Mouse (Mus musculus) cerebral cortex, adult 2 months (tissue): ENCODE data around the gene Ndufa12.

ENCODE experiments used
- WGBS: fragments of 180-500 bp; shearing (Covaris S2); methylation state at CpG from one replicate; pipeline ENCODE4 v1.1.7; 2018; 5-methylcytosine and 5-hydroxymethylcytosine counted together

Ndufa12 gene

DNA sequence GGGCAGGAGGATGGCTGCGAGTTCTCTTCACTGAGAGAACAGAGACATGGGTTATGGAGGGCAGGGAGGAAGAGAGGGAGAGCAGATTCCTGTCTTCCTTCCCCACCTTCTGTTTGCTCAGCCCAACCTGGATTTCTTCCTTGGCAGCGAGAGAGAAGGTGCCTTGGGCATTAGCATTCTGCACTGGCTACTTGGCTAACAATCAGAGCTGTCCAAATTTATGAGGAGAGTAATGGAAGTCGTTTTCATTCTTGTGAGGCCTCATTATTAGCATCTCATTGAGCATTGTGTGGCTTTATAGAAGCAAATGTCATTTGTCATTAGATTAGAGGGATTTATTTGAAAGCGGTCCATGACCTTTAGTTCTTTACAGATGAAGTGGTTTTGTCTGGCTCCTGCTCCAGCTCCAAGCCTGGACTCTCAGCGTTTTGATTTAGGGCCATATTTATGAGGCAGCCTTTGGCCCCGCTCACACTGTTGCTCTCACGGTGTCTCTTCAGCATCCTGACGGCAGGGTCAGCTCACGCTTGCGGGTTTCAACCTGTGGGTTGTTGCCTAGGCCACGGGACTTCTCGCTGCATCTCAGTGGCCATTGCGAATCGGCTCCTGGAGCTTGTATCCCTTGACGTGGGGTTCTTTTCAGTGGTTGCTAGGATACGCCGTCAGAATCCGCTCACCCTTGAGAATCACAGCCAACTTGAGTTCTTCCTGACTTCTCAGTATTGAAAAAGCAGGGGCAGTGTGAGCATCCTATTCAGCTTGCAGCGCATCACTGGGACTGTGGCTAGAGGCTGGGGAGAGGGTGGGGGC lies 31.9 kb downstream of the Ndufa12 start:
- 37% methylated on average over 19 of the region's 19 CpGs for WGBS

DNA sequence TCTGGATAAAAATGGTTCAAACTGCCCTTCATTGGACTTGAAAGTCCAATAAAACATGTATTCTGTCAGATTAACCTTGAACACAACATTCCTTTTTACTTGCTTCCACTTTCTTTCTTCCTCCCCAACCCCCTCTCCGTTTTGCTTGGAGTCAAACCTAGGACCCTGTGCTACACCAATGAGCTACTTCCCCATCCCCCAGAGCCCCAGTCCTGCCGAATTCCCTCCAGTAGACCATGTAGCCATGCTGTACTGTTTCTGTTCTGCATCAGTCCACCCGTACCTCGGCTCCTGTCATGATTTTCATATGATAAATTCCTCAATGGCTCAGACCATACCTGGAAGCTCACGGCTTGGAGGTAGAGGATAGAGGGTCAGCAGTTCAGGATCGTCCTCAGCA lies 32.5 kb downstream of the Ndufa12 start:
- 79% methylated on average over 6 of the region's 6 CpGs for WGBS

DNA sequence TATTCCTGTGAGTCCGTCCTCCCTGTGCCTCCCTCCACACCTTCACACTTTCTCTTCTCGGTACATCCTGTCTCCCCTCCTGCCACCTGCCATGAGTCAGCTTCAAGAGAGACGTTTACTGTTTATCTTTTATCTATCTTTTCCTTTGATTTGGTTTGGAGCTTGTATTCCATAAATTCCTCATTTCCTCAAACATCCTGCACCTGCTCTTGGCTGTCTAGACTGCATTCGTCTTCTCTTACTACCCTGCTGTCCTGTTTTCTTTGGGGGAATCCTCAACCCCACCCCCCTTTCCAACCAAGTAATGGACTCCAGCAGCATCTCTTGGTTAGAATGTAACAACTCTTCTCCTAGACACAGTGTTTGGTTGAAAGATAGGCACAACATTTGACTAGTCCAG lies 36.7 kb downstream of the Ndufa12 start:
- WGBS, result 63% methylated on average over 4 of the region's 4 CpGs

DNA sequence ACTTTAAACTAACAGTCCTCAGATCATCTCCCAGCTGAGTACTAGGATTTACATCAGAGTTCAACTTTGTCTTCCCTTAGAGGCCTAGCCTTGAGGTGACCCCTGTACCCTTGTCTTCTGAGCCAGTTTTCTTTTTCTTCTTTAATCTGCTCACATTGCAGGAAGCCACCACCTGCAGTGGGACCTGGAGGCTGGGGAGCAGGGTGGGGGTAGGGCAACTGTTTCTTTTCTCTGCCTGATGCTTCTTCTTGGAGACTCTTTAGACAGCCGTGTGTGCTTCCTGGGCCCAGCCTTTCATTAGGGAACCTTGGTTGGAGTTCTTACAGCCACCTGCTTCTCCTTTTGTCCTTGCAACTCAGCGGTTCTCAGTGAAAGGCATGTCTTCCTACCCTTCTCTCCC lies 42.8 kb downstream of the Ndufa12 start:
- WGBS, result 78% methylated on average over 2 of the region's 2 CpGs

GRCm38 (mm10) chr10:94247748-94248349 lies 49.3 kb downstream of the Ndufa12 start:
- 64% methylated on average over 7 of the region's 7 CpGs for WGBS

DNA sequence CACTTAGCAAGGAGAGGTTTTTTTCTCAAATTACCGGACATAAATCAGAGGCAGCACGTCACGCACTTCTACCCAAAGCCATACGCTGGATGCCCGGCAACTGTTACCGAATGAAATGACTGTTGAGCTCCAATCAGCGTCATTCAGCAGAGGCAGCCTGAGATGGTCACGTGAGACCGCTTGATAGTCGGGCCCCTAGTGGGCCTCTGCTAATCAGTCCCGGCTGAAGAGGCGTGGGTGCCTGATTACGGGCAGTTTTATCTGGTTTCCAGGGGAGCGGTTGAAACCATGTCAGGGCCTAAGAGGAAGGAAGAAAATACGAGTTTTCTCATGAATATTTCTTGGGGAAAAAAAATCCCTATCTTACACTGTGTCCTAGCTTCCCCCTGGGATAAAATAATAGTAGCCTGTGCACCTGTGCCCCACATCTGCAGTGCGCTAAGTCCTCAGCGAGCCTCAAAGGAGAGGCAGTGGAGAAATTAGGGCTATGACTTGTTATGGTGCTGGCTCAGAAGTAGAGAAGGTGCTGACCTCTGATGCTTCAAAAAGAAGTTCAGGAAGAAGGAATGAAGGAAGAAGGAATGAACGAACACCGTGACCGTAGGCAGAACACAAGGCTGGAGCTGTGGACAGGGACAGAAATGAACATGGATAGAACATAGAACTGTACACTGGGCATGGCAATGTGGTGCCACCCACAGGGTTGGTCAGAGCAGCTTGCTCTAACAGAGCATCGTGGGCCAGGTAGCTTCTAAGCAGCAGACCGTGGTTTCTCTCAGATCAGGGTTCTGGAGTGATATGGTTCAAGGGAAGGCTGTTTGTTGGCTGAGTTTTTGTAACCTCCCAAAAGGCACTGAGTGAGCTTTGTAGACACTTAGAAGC lies 51.3 kb downstream of the Ndufa12 start:
- WGBS, result 57% methylated on average over 22 of the region's 22 CpGs

DNA sequence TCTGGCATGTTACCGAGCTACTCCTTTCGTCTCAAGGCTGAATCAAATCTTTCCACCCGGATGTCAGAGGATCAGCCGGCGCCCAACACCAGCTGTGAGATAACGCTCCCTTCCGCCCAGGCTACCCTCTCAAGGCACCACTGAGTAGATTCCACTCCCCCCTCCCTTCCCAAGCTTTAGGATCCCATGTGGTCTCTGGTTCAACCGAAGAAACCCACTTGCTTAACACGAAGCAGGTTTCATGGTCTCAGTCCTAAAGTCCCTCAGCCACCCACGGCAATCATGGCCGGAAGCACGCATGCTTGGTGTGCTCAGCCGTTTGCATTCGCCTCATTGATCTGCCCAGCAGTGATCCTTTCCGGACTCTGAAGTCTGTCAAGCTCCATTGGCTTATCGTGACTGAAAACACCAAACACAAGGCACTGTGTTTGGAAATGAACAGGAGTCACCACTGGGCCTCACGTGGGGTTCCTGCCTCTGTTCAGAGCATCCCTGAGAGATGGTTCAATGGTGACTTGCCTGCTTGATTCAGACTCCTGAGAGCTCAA lies 54.8 kb downstream of the Ndufa12 start:
- 79% methylated on average over 17 of the region's 17 CpGs for WGBS

DNA sequence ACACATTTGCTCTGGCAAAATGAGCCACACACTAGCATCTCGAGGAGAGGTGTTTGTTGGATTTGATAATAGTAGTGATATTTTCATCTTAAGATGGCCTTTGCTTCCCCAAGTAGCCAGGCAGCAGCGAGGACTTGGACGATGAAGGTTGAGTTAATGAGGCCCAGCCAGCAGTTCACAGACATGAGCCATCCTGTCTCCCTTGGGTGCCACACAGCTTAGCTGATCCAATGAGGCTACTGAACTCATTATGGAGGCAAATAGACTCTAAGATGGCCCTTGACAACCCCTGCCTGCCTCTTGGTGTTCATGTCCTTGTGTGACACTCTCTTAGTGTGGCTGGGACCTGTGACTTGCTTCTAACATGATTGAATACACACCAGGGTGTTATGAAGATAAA lies 56.2 kb downstream of the Ndufa12 start:
- WGBS, result 88% methylated on average over 3 of the region's 3 CpGs

DNA sequence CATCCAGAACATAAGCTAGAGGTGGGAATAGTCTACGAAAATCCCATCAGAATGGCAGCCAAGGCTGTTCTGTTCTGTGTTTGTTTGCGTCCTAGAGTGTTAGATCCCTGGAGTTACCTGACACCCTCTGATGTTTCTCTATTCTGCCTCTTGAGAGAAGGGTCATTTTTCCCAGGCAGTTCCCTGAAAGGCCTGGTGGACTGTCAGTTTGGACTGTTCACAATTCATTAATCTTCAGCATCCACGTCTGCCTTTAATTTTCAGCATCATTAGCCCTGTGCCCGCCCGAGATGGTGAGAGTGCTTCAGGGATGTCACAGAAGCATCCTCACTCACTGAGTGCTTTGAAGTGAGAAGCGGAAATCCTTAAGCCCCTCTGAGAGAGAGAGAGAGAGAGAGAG lies 57.2 kb downstream of the Ndufa12 start:
- 83% methylated on average over 6 of the region's 6 CpGs for WGBS

GRCm38 (mm10) chr10:94256518-94256917 lies 58.0 kb downstream of the Ndufa12 start:
- 94% methylated on average over 4 of the region's 4 CpGs for WGBS

- 89% methylated on average over 1 of the region's 1 CpGs for WGBS
Observed at GRCm38 (mm10) chr10:94260544-94260943, 62.0 kb downstream of the Ndufa12 start.

DNA sequence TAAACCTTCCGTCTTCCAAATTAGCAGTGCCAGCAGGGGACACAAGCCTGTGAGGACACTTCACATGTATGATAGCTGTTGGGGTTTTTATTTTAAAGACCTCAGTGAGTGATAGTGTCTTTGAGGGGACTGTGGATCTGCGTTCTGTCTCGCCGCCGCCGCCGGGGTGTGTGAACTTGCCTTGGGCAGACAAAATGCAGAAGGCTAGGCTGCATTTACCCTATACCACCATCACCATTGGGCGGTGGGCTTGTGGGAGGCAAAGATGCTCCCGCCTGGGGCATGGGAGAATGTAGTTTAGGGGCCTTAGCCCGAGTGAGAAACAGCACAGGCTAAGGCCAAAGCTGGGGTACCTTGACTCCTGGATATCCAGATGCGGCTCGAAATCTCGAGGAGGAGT lies 64.1 kb downstream of the Ndufa12 start:
- WGBS, result 96% methylated on average over 13 of the region's 13 CpGs

GRCm38 (mm10) chr10:94263211-94263610 lies 64.7 kb downstream of the Ndufa12 start:
- 89% methylated on average over 3 of the region's 3 CpGs for WGBS

- 59% methylated on average over 17 of the region's 17 CpGs for WGBS
Observed at GRCm38 (mm10) chr10:94265656-94266542, 67.4 kb downstream of the Ndufa12 start.
